Mouse (Mus musculus): Measurements from ENCODE around the gene Map6. TPM values are rescaled to one million over a fixed set of nuclear protein-coding genes. Genes with fewer than 3 reads are reported as not detected.

The Map6 gene
- polyA plus RNA-seq, 1 experiment from 2014 or later: 6.2 TPM

Other genes with a start within 250 kb of the Map6 start
- 23.2 and 25.8 TPM in 2 replicates for gene Uvrag, start 126.3 kb upstream of the Map6 start, polyA plus RNA-seq (2014; fragmentation: Nextera tagmentation; extraction: Ambion mirVana)
- gene Dgat2, start 84.7 kb upstream of the Map6 start, polyA plus RNA-seq (2014; fragmentation: Nextera tagmentation; extraction: Ambion mirVana): 40.8 and 44.2 TPM in 2 replicates
- gene Mogat2, start 28.8 kb upstream of the Map6 start, polyA plus RNA-seq (2014; fragmentation: Nextera tagmentation; extraction: Ambion mirVana): 40.1 and 48.6 TPM in 2 replicates
- 417 and 502 TPM in 2 replicates for gene Serpinh1, start 85.8 kb downstream of the Map6 start, polyA plus RNA-seq (2014; fragmentation: Nextera tagmentation; extraction: Ambion mirVana)
- 18.6 and 23.4 TPM in 2 replicates for gene Gdpd5, start 114.0 kb downstream of the Map6 start, polyA plus RNA-seq (2014; fragmentation: Nextera tagmentation; extraction: Ambion mirVana)
- gene Klhl35, start 198.6 kb downstream of the Map6 start, polyA plus RNA-seq (2014; fragmentation: Nextera tagmentation; extraction: Ambion mirVana): 0.59 and 1.0 TPM in 2 replicates
- 963 and 1,042 TPM in 2 replicates for gene Rps3, start 216.3 kb downstream of the Map6 start, polyA plus RNA-seq (2014; fragmentation: Nextera tagmentation; extraction: Ambion mirVana)